Mouse (Mus musculus): Measurements from ENCODE around the gene Gm21866.
"Not testable (repeated sequence)": the region's sequence is repeated elsewhere in the genome, so short reads cannot be mapped to it uniquely, and the experiment has no call there.

Gene Gm21866

GRCm38 (mm10) chrY:13465479-13465878 lies at the start of gene Gm21866:
TSS of gene Gm21866 (minus strand) at chrY:13465579.
- not testable (repeated sequence) for DNase-seq

- not testable (repeated sequence) for DNase-seq
Measured at GRCm38 (mm10) chrY:13493726-13494125, 28.3 kb upstream of the Gm21866 start, which contains the start of gene Gm20773. TSS of gene Gm20773 (plus strand) at chrY:13494026.

All from lung, postnatal 14 days (tissue).